Mouse (Mus musculus): ENCODE data around the gene Tlnrd1.

GRCm38 (mm10) chr7:83855203-83855602 lies 28.9 kb downstream of the Tlnrd1 start:
- TF ChIP-seq CTCF (IDR thresholded peaks at IDR 0.05; ENCODE audit: low read depth, low read length) (no peak), GATA2 (IDR thresholded peaks at IDR 0.05; ENCODE audit: borderline replicate concordance, low read depth, low read length) (no peak)

Measured in G1E (cell line).